Mouse (Mus musculus): ENCODE measurements around the gene Bcas1. TPM values are rescaled to one million over a fixed set of nuclear protein-coding genes. Genes with fewer than 3 reads are reported as not detected.

Bcas1 gene
- polyA plus RNA-seq (2014; fragmentation: Illumina TruSeq; extraction: RNeasy Lipid Tissue Mini Kit (QIAGEN cat#74804); ENCODE audit: low read depth, low replicate concordance), result not detected

DNA sequence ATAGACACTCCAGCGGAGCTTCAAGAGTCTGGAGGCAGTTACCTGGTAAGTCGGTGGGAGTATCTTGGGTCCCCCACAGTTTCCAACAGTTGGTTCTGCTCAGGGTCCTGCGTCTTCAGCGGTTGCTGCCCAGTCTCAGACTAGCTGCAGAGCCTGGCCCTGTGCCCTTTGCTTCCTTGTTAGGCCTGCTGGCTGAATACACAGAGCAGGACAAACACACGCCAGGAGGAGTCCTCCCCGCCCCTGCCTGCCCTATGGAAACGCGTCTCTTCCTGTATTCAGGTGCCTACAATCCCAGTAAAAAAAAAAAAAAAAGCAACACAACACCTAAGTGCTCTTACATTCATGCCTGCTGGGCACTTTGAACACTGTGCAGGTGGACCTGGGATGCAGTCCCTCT, at the start of gene Bcas1:
Gene Bcas1 (minus strand): TSS at position 142 of the 400 bp plus-strand sequence.

Other genes with a start within 250 kb of the Bcas1 start
- gene Pfdn4, start 68.6 kb upstream of the Bcas1 start, polyA plus RNA-seq (2014; fragmentation: Illumina TruSeq; extraction: RNeasy Lipid Tissue Mini Kit (QIAGEN cat#74804); ENCODE audit: low read depth, low replicate concordance), result 20.8 TPM
- not detected for gene Cyp24a1, start 69.3 kb upstream of the Bcas1 start, polyA plus RNA-seq (2014; fragmentation: Illumina TruSeq; extraction: RNeasy Lipid Tissue Mini Kit (QIAGEN cat#74804); ENCODE audit: low read depth, low replicate concordance)
- not detected for gene 4930470P17Rik, start 174.2 kb upstream of the Bcas1 start, polyA plus RNA-seq (2014; fragmentation: Illumina TruSeq; extraction: RNeasy Lipid Tissue Mini Kit (QIAGEN cat#74804); ENCODE audit: low read depth, low replicate concordance)

Measured in heart, adult 10 weeks (tissue).